Mouse (Mus musculus) kidney, embryonic 16.5 days (tissue): ENCODE data around the gene Glipr1. TPM values are rescaled to one million over a fixed set of nuclear protein-coding genes. Genes with fewer than 3 reads are reported as not detected.

Experiments used
- ATAC-seq: fragments of 200-750 bp; cut with Nextera tagmentation; 2 replicates; pipeline ENCODE4 v1.8.0; 2017; ENCODE audit warnings: moderate TSS enrichment; ENCODE audit not compliant: low FRiP score, low TSS enrichment
- H3K27ac ChIP-seq: fragments of 300-500 bp; sonication (generic); 2 replicates; pipeline ENCODE4 v1.5.1; 2014; ENCODE audit warnings: low read length
- H3K27me3 ChIP-seq: fragments of 300-500 bp; sonication (generic); 2 replicates; pipeline ENCODE4 v1.6.1; 2014; ENCODE audit warnings: low read length, control low read depth, mixed read lengths; ENCODE audit not compliant: insufficient read depth
- H3K36me3 ChIP-seq: fragments of 300-500 bp; sonication (generic); 2 replicates; pipeline ENCODE4 v1.6.1; 2014; ENCODE audit warnings: low read length, control low read depth, mixed read lengths; ENCODE audit not compliant: insufficient read depth
- H3K4me1 ChIP-seq: fragments of 300-500 bp; sonication (generic); 2 replicates; pipeline ENCODE4 v1.6.1; 2014; ENCODE audit warnings: low read length, control low read depth, mixed read lengths; ENCODE audit not compliant: insufficient read depth
- H3K4me2 ChIP-seq: fragments of 300-500 bp; sonication (generic); replicated peaks from 2 replicates; pipeline ENCODE4 v1.6.1; 2014; ENCODE audit warnings: low read depth, low read length
- H3K4me3 ChIP-seq: fragments of 300-500 bp; sonication (generic); 2 replicates; pipeline ENCODE4 v1.5.1; 2014; ENCODE audit warnings: mild to moderate bottlenecking, low read length
- H3K9ac ChIP-seq: fragments of 300-500 bp; sonication (generic); replicated peaks from 2 replicates; pipeline ENCODE4 v1.6.1; 2014; ENCODE audit warnings: low read length
- H3K9me3 ChIP-seq: fragments of 300-500 bp; sonication (generic); 2 replicates; pipeline ENCODE4 v1.6.1; 2016; ENCODE audit warnings: low read length, control low read depth
- WGBS: fragments of 180-500 bp; shearing (Covaris S2); extraction: QIAGEN DNeasy Blood & Tissue Kit; methylation state at CpG from one replicate; pipeline ENCODE4 v1.1.7; 2014; 5-methylcytosine and 5-hydroxymethylcytosine counted together
- polyA plus RNA-seq: library from polyadenylated mRNA; unstranded; fragments of >200 nt; fragmentation: Nextera tagmentation; extraction: Ambion mirVana; gene quantifications from 2 replicates; pipeline ENCODE4 v1.2.1, GENCODE M21; 2015

Gene Glipr1
- polyA plus RNA-seq, 1 experiment from 2014 or later, result 2.7 TPM

- no peak overlapping the region for H3K4me3 ChIP-seq
- ATAC-seq, result no peak
- H3K9me3 ChIP-seq, result no peaks in the 10 kb centered on the region
- no peak overlapping the region for H3K27ac ChIP-seq
- H3K36me3 ChIP-seq, result no peaks in the 10 kb centered on the region
- no peaks in the 10 kb centered on the region for H3K27me3 ChIP-seq
- 95% methylated on average over 5 of the region's 5 CpGs for WGBS
- no peak overlapping the region for H3K4me2 ChIP-seq
- H3K9ac ChIP-seq, result no peak overlapping the region
- no peaks in the 10 kb centered on the region for H3K4me1 ChIP-seq
These were observed 1.9 kb downstream of the Glipr1 start for GRCm38 (mm10) chr10:112000568-112000967.

DNA sequence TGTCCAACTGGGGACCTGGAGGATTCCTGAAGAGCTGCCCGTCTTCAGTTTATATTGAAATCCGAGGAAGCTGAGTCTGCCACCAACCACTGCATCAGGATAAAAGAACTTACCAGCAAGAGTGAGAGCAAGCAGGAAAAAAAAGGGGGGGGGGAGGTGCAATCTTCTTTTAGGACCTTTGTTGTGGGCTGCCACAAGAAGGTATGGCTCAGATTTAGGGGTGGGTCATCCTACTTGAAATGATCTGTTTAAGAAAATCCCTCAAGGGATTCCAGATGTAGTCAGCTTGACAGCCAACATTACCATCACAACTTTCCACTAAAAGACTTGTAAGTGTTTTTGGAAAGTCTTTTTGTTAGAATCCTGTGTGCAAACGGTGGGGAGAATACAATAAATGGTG is 2.7 kb downstream of the Glipr1 start:
- Histone ChIP-seq H3K4me2 (no peak overlapping the region), H3K36me3 (no peaks in the 10 kb centered on the region), H3K27ac (no peak overlapping the region), H3K9me3 (no peaks in the 10 kb centered on the region), H3K9ac (no peak overlapping the region), H3K27me3 (no peaks in the 10 kb centered on the region), H3K4me1 (no peaks in the 10 kb centered on the region), H3K4me3 (no peak overlapping the region)
- 53% methylated on average over 3 of the region's 3 CpGs for WGBS
- no peak for ATAC-seq

GRCm38 (mm10) chr10:111997671-111998070 is 4.8 kb downstream of the Glipr1 start:
- no peak for ATAC-seq
- no peaks in the 10 kb centered on the region for H3K27me3 ChIP-seq
- H3K36me3 ChIP-seq, result no peaks in the 10 kb centered on the region
- H3K9ac ChIP-seq, result no peak overlapping the region
- H3K4me3 ChIP-seq, result no peak overlapping the region
- H3K9me3 ChIP-seq, result no peaks in the 10 kb centered on the region
- H3K27ac ChIP-seq, result no peak overlapping the region
- H3K4me1 ChIP-seq, result no peaks in the 10 kb centered on the region
- no peak overlapping the region for H3K4me2 ChIP-seq

DNA sequence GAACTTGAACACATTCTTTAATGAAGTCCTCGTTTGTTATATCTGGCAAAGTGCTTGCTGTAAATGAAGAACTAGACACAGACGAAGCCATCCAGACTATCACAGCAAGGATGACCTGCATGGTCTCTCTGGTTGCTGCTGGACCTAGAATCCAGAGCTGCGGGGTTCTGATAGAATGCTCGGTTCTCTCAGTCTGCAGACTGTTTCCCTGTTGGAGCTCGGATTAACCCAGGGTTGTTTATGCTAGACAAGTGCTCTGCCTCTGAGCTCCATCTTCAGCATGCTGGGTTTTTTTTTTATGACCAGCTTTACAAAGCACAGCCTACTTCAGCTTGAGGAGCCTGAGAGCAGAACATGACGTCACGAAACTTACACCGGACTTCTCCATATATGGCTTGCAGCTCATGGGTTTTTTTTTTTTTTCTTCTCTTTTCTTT is 5.5 kb downstream of the Glipr1 start:
- no peaks in the 10 kb centered on the region for H3K36me3 ChIP-seq
- no peaks in the 10 kb centered on the region for H3K9me3 ChIP-seq
- H3K9ac ChIP-seq, result no peak overlapping the region
- no peak overlapping the region for H3K4me3 ChIP-seq
- no peak for ATAC-seq
- no peak overlapping the region for H3K27ac ChIP-seq
- no peak overlapping the region for H3K4me2 ChIP-seq
- no peaks in the 10 kb centered on the region for H3K4me1 ChIP-seq
- WGBS, result 67% methylated on average over 8 of the region's 8 CpGs
- H3K27me3 ChIP-seq, result no peaks in the 10 kb centered on the region

GRCm38 (mm10) chr10:111996549-111996904 is 5.9 kb downstream of the Glipr1 start:
- Histone ChIP-seq H3K4me3 (no peak overlapping the region), H3K36me3 (no peaks in the 10 kb centered on the region), H3K4me1 (no peaks in the 10 kb centered on the region), H3K27me3 (no peaks in the 10 kb centered on the region), H3K27ac (no peak overlapping the region), H3K9me3 (no peaks in the 10 kb centered on the region), H3K9ac (no peak overlapping the region), H3K4me2 (no peak overlapping the region)
- no peak for ATAC-seq
- 88% methylated on average over 7 of the region's 7 CpGs for WGBS

DNA sequence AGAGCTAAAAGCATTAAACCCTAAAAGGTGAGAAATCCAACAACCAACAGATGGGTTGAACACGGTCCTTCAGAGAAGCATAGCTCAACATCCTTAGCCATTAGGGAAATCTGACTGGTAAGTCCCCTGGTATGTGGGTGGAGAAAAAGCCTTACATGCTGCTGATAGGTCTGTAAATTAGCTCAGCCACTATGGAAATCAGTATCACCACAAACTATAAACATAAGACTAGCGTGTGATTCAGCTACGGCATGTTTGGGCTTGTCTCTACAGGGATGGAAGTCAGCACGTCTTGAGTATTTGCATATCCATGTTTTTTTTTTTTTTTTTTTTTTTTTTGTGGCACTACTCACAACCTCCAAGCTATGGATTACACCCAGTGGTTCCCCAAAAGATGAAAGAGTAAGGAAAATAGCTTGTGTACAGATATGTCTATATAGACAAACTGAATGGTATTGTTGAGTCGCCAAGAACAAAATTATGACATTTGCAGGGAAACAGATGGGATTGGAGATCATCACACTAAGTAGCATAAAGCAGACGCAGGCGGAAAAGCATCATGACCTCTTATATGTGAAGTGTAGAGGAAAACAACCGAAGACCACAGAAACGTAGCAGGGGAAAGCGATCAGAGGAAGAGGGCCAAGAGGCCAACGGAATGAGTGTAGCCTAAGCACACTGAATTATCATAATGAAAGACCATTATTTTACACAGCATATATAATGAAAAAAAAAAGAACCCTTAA is 6.5 kb downstream of the Glipr1 start:
- Histone ChIP-seq H3K27ac (no peak overlapping the region), H3K4me3 (no peak overlapping the region), H3K9me3 (no peaks in the 10 kb centered on the region), H3K4me1 (no peaks in the 10 kb centered on the region), H3K36me3 (no peaks in the 10 kb centered on the region), H3K4me2 (no peak overlapping the region), H3K9ac (no peak overlapping the region), H3K27me3 (no peaks in the 10 kb centered on the region)
- 87% methylated on average over 11 of the region's 11 CpGs for WGBS
- ATAC-seq, result no peak

GRCm38 (mm10) chr10:111986453-111986852 is 16.0 kb downstream of the Glipr1 start:
- H3K4me2 ChIP-seq, result no peak overlapping the region
- no peak overlapping the region for H3K4me3 ChIP-seq
- H3K27ac ChIP-seq, result no peak overlapping the region
- no peaks in the 10 kb centered on the region for H3K9me3 ChIP-seq
- no peaks in the 10 kb centered on the region for H3K4me1 ChIP-seq
- no peaks in the 10 kb centered on the region for H3K27me3 ChIP-seq
- H3K36me3 ChIP-seq, result peaks cover 46% of the 10 kb centered on the region
- H3K9ac ChIP-seq, result no peak overlapping the region
- 78% methylated on average over 6 of the region's 6 CpGs for WGBS
- no peak for ATAC-seq

GRCm38 (mm10) chr10:111983070-111983469 is 19.4 kb downstream of the Glipr1 start:
- ATAC-seq, result no peak
- WGBS, result 89% methylated on average over 5 of the region's 5 CpGs
- no peak overlapping the region for H3K4me2 ChIP-seq

DNA sequence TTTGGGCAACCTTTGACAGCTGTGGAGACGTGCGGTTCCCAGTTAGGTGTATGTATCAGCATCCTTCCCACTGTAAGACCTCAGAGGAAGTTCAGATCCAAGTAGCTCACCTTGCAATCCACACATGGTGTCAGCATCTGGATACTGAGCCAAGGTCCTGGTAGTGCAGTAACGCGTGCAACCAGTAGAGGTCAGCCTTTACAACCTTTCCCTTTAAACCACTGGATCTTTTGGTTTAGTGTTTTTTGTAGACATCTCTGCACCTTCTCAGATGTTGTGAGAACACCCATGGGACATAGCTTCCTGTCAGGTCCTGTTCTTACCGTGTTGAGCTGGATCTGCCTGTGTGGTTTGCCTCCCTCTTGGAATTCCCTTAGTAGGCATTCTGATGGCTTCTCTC is 24.8 kb downstream of the Glipr1 start:
- H3K27ac ChIP-seq, result no peak overlapping the region
- peaks cover 26% of the 10 kb centered on the region for H3K36me3 ChIP-seq
- H3K9ac ChIP-seq, result no peak overlapping the region
- no peaks in the 10 kb centered on the region for H3K27me3 ChIP-seq
- no peak overlapping the region for H3K4me2 ChIP-seq
- ATAC-seq, result no peak
- 46% methylated on average over 5 of the region's 5 CpGs for WGBS
- peaks cover 8% of the 10 kb centered on the region for H3K4me1 ChIP-seq
- no peak overlapping the region for H3K4me3 ChIP-seq
- no peaks in the 10 kb centered on the region for H3K9me3 ChIP-seq

More at GRCm38 (mm10) chr10:111983070-111983469, 19.4 kb downstream of the Glipr1 start:
- Histone ChIP-seq H3K9ac (no peak overlapping the region), H3K9me3 (no peaks in the 10 kb centered on the region), H3K4me3 (no peak overlapping the region), H3K27ac (no peak overlapping the region), H3K36me3 (peaks cover 67% of the 10 kb centered on the region), H3K4me1 (no peaks in the 10 kb centered on the region), H3K27me3 (no peaks in the 10 kb centered on the region)

DNA sequence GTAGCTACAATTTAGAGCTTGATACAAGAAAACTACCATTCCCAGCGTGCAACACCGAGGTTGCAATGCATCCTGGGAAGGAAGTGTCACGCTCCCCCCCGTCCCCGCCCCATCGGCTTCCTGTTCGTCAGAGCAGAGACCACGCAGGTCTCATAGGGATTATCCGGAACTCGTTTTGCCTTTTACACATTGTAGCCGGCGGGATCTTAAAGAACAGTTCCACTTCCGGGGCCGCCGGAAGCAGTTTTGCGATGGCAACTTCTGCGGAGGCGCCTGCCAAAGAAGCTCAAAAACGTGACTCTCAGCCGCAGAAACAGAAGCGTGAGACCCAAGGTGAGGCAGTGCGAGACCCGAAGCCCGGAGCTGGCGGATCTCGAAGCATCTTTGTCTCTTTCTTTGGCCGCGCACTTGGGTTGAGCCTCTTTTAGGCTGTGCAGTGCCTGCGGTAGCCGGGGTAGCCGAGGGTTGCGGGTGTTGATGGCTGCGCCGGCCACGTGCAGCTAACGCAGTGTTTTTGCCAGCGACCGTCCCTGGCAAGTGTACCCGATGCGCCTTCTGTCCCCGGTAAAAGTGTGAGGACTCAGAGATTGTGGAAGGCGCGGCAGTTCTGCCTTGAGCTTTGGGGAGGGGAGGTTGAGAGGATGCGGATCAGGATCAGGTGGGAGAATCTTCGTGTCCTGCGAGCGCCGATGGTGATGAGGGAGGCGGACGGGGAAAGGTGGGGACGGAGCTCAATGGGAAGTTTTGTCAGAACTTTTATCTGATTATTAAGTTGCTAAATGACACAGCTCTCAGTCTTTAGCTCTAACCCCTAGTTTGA is 29.7 kb downstream of the Glipr1 start, which contains the start of gene Krr1:
Krr1 (plus strand) TSS at position 123 of the 820 bp plus-strand sequence.
- H3K4me3 ChIP-seq, result peak within 1 kb of the TSS; percentile 85
- WGBS, result 0% methylated on average over 51 of the region's 51 CpGs
- H3K36me3 ChIP-seq, result no peaks in the 10 kb centered on the region; the same call in 1 of the 2 replicates
- H3K9me3 ChIP-seq, result peaks cover 3% of the 10 kb centered on the region; the same call in 1 of the 2 replicates
- peak within 1 kb of the TSS; percentile 87 for H3K9ac ChIP-seq
- H3K27me3 ChIP-seq, result no peaks in the 10 kb centered on the region
- peak within 1 kb of the TSS; percentile 74 for H3K4me2 ChIP-seq
- ATAC-seq, result peak; percentile 97
- H3K27ac ChIP-seq, result peak within 1 kb of the TSS; percentile 67; the same call in 1 of the 2 replicates
- H3K4me1 ChIP-seq, result peaks cover 8% of the 10 kb centered on the region
